Comparison of ENCODE assay signal across 19 mouse cellular contexts in the genomic region with DNA sequence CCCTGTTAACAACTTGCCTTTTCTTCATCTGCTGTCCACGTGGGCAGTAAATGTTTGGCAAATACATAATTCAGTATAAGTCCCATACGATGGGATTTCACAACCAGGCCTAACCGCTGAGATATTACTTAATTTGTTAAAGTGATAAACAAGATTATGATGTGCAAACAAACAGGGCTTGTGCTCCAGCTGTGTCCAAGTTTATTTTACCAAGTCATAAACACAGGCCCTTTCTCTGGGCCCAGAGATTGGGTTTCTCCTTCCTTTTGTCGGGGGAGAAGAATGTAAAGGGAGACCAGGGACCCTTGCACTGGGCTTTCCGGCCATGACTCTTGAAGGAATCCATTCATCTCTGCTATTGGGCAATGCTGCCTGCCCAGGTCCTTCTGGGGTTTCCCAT.
A peak's percentile ranks its signal among the peaks of the same experiment; 100 is the strongest.
DNase-seq lines count a peak whose midpoint lies in the region; ATAC-seq and TF ChIP-seq lines count a peak whose summit lies in the region.
"Had no signal": no experiment of that assay in that cellular context is flagged by ENCODE, and none has a peak within 500 bp of the region (broad histone marks: within the 10 kb centered on the region; RNA-seq: fewer than 3 reads in every experiment).

No protein-coding gene starts in this region.

- no peaks in the 10 kb centered on the region for H3K9me3 ChIP-seq in embryonic facial prominence, embryonic 13.5 days
- H3K9me3 ChIP-seq in embryonic facial prominence, embryonic 10.5 days = no peaks in the 10 kb centered on the region
- no peaks in the 10 kb centered on the region for H3K9me3 ChIP-seq in kidney, postnatal 0 days (replicated peaks; ENCODE audit: low read length)
- H3K9me3 ChIP-seq in midbrain, embryonic 10.5 days (replicated peaks) = no peaks in the 10 kb centered on the region
- H3K9me3 ChIP-seq in midbrain, embryonic 15.5 days = no peaks in the 10 kb centered on the region
- no peaks in the 10 kb centered on the region for H3K9me3 ChIP-seq in stomach, embryonic 15.5 days
- H3K9me3 ChIP-seq: embryonic facial prominence, embryonic 15.5 days; heart, embryonic 13.5 days; megakaryocyte, embryonic 14.5 days had no signal

- peaks cover 16% of the 10 kb centered on the region; the same call in 1 of the 2 replicates for H3K4me1 ChIP-seq in embryonic facial prominence, embryonic 13.5 days
- 0 out of 2 replicates have a peak, but pooled peaks cover 3% of the 10 kb centered on the region for H3K4me1 ChIP-seq in embryonic facial prominence, embryonic 10.5 days
- H3K4me1 ChIP-seq in kidney, postnatal 0 days (replicated peaks; ENCODE audit: insufficient read depth, low read length) = no peaks in the 10 kb centered on the region
- peaks cover 13% of the 10 kb centered on the region for H3K4me1 ChIP-seq in midbrain, embryonic 10.5 days
- 0 out of 2 replicates have a peak, but pooled peaks cover 6% of the 10 kb centered on the region for H3K4me1 ChIP-seq in midbrain, embryonic 15.5 days
- no peaks in the 10 kb centered on the region for H3K4me1 ChIP-seq in stomach, embryonic 15.5 days

- H3K4me3 ChIP-seq in embryonic facial prominence, embryonic 13.5 days = no peak overlapping the region
- H3K4me3 ChIP-seq in embryonic facial prominence, embryonic 10.5 days = no peak overlapping the region
- H3K4me3 ChIP-seq in kidney, postnatal 0 days (replicated peaks; ENCODE audit: low read depth, low read length) = no peak overlapping the region
- no peak overlapping the region for H3K4me3 ChIP-seq in midbrain, embryonic 10.5 days
- H3K4me3 ChIP-seq in midbrain, embryonic 15.5 days = no peak overlapping the region
- H3K4me3 ChIP-seq in stomach, embryonic 15.5 days (replicated peaks) = no peak overlapping the region
- H3K4me3 ChIP-seq: embryonic facial prominence, embryonic 15.5 days; heart, embryonic 13.5 days; megakaryocyte, embryonic 14.5 days had no signal

- no peak overlapping the region for H3K9ac ChIP-seq in embryonic facial prominence, embryonic 13.5 days
- H3K9ac ChIP-seq in kidney, postnatal 0 days (ENCODE audit: low read depth, low read length) = no peak overlapping the region
- no peak overlapping the region for H3K9ac ChIP-seq in midbrain, embryonic 15.5 days
- H3K9ac ChIP-seq in stomach, embryonic 15.5 days = no peak overlapping the region
- H3K9ac ChIP-seq: embryonic facial prominence, embryonic 15.5 days; forebrain, postnatal 0 days; heart, embryonic 13.5 days had no signal

- no peak overlapping the region; the same call in 1 of the 2 replicates for H3K27ac ChIP-seq in embryonic facial prominence, embryonic 13.5 days
- no peak overlapping the region for H3K27ac ChIP-seq in embryonic facial prominence, embryonic 10.5 days (replicated peaks)
- H3K27ac ChIP-seq in kidney, postnatal 0 days = no peak overlapping the region
- H3K27ac ChIP-seq in midbrain, embryonic 10.5 days (replicated peaks) = peak overlapping the region; percentile 18; the same call in 1 of the 2 replicates
- H3K27ac ChIP-seq in midbrain, embryonic 15.5 days = no peak overlapping the region
- peak overlapping the region; percentile 61; the same call in 1 of the 2 replicates for H3K27ac ChIP-seq in stomach, embryonic 15.5 days
- H3K27ac ChIP-seq: embryonic facial prominence, embryonic 15.5 days; heart, embryonic 13.5 days had no signal

- H3K36me3 ChIP-seq in embryonic facial prominence, embryonic 13.5 days = peaks cover 28% of the 10 kb centered on the region
- peaks cover 9% of the 10 kb centered on the region for H3K36me3 ChIP-seq in embryonic facial prominence, embryonic 10.5 days (replicated peaks)
- 0 out of 2 replicates have a peak, but pooled peaks cover 8% of the 10 kb centered on the region for H3K36me3 ChIP-seq in kidney, postnatal 0 days (ENCODE audit: insufficient read depth, low read length)
- no peaks in the 10 kb centered on the region for H3K36me3 ChIP-seq in midbrain, embryonic 10.5 days
- no peaks in the 10 kb centered on the region for H3K36me3 ChIP-seq in midbrain, embryonic 15.5 days (replicated peaks)
- H3K36me3 ChIP-seq in stomach, embryonic 15.5 days = 0 out of 2 replicates have a peak, but pooled peaks cover 8% of the 10 kb centered on the region

- H3K4me2 ChIP-seq in embryonic facial prominence, embryonic 13.5 days = no peak overlapping the region
- H3K4me2 ChIP-seq in kidney, postnatal 0 days (ENCODE audit: low read length) = no peak overlapping the region
- H3K4me2 ChIP-seq in midbrain, embryonic 15.5 days = no peak overlapping the region
- no peak overlapping the region for H3K4me2 ChIP-seq in stomach, embryonic 15.5 days
- H3K4me2 ChIP-seq: embryonic facial prominence, embryonic 15.5 days; heart, embryonic 13.5 days had no signal

- no peak for DNase-seq in embryonic facial prominence, embryonic 10.5 days (ENCODE audit: low spot score)
- peak; percentile 43 for DNase-seq in kidney, postnatal 0 days (ENCODE audit: low spot score)
- DNase-seq in kidney, adult 11 months = no peak
- DNase-seq in midbrain, embryonic 10.5 days (ENCODE audit: low spot score) = no peak
- no peak for DNase-seq in gastrocnemius, postnatal 25 days
- DNase-seq: adrenal gland, postnatal 36 days; cerebellum, adult 11-12 months; cerebellum, postnatal 14 days; forebrain, postnatal 0 days; heart, postnatal 36 days; lung, adult 18-20 months; thymus, postnatal 36 days had no signal

- TF ChIP-seq CTCF in kidney, postnatal 0 days (IDR thresholded peaks at IDR 0.05; ENCODE audit: low read depth) = no peak

- 68% methylated on average over 5 of the region's 5 CpGs for WGBS in embryonic facial prominence, embryonic 13.5 days
- WGBS in embryonic facial prominence, embryonic 10.5 days = 79% methylated on average over 5 of the region's 5 CpGs
- WGBS in kidney, postnatal 0 days = 52% methylated on average over 5 of the region's 5 CpGs
- WGBS in midbrain, embryonic 10.5 days = 84% methylated on average over 5 of the region's 5 CpGs
- WGBS in midbrain, embryonic 15.5 days = 88% methylated on average over 5 of the region's 5 CpGs
- 55% methylated on average over 5 of the region's 5 CpGs for WGBS in stomach, embryonic 15.5 days

- 0 out of 2 replicates have a peak, but pooled peaks have one; percentile 5 for ATAC-seq in embryonic facial prominence, embryonic 13.5 days (ENCODE audit: insufficient number of reproducible peaks, insufficient read depth, low FRiP score, low TSS enrichment, low read depth)
- no peak for ATAC-seq in kidney, postnatal 0 days (replicated peaks; ENCODE audit: low FRiP score, low read depth)
- ATAC-seq in midbrain, embryonic 15.5 days (replicated peaks) = no peak
- ATAC-seq in stomach, embryonic 15.5 days (ENCODE audit: insufficient read depth, low FRiP score, low read depth) = no peak
- ATAC-seq: forebrain, postnatal 0 days; hindbrain, embryonic 16.5 days had no signal

- no peaks in the 10 kb centered on the region for H3K27me3 ChIP-seq in embryonic facial prominence, embryonic 13.5 days
- H3K27me3 ChIP-seq in embryonic facial prominence, embryonic 10.5 days (replicated peaks; ENCODE audit: low read depth, poor library complexity, severe bottlenecking) = no peaks in the 10 kb centered on the region
- no peaks in the 10 kb centered on the region for H3K27me3 ChIP-seq in kidney, postnatal 0 days (ENCODE audit: insufficient read depth, low read length)
- H3K27me3 ChIP-seq in midbrain, embryonic 10.5 days (ENCODE audit: low read depth, poor library complexity, severe bottlenecking) = no peaks in the 10 kb centered on the region
- H3K27me3 ChIP-seq in midbrain, embryonic 15.5 days (replicated peaks) = no peaks in the 10 kb centered on the region
- H3K27me3 ChIP-seq in stomach, embryonic 15.5 days (replicated peaks) = no peaks in the 10 kb centered on the region
- H3K27me3 ChIP-seq: embryonic facial prominence, embryonic 15.5 days; heart, embryonic 13.5 days; megakaryocyte, embryonic 14.5 days had no signal

Comparison
In these comparisons a context has a peak if more than half of its experiments do, and no peak if none do; other contexts are left out.
1. H3K27ac ChIP-seq: peak in midbrain, embryonic 10.5 days (single experiment) and stomach, embryonic 15.5 days (single experiment); none in embryonic facial prominence, embryonic 13.5 days (single experiment), embryonic facial prominence, embryonic 10.5 days (single experiment), kidney, postnatal 0 days (single experiment) and midbrain, embryonic 15.5 days (single experiment).